In the genomic region with DNA sequence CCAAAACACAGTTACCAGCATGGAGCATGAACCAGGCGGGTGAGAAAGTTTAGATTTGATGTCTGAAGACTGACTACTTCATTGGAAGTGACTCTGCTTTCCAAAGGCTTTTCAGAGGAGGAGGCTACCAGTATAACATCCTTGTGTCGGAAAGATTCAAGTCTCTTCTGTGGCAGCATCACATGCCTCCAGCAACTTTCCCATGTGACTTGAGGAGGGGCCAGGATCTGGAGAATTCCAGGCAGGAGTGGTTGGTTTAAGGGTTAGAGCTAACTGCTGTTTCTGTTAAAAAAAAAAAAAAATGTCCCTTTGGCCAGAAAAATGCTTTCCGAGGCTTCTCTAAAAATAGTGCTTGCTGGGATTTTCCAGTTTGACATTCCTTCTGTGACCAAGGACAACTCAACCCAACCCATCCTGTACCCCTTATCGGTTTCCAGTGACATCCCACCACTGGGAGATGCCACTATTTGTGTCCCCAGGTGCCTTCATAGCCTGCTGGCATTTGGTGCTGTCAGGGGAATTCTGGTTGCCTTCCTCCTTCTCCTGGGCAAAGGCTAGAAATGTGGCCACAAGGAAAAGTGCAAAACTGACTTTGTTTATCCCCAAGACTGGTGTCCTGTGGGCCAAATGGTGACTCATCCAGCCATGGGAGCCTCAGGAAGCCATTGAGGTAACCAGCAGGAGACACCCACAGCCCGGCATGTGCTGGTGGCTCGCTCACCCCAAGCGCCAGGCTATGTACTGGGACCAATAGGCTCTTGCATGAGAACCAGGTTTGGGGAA, we compare ENCODE assay signal across 19 mouse cellular contexts. TPM values are rescaled to one million over a fixed set of nuclear protein-coding genes. Genes with fewer than 3 reads are reported as not detected.
DNase-seq lines count a peak whose midpoint lies in the region; ATAC-seq and TF ChIP-seq lines count a peak whose summit lies in the region.
"Had no signal": no experiment of that assay in that cellular context is flagged by ENCODE, and none has a peak within 500 bp of the region (broad histone marks: within the 10 kb centered on the region; RNA-seq: fewer than 3 reads in every experiment).

No protein-coding gene starts in this region.

- no peak for TF ChIP-seq CTCF in gastrocnemius, adult 2 months (IDR thresholded peaks at IDR 0.05)

- no peak for DNase-seq in gastrocnemius, adult 2 months
- no peak for DNase-seq in gastrocnemius, postnatal 36 days
- peak; percentile 38 to 40 for DNase-seq in heart, adult 9 months (ENCODE audit: low spot score in 2 of 2)
- no peak for DNase-seq in heart, postnatal 25 days (ENCODE audit: low spot score)
- DNase-seq in 3134 (ENCODE audit: extremely low read depth, insufficient read length, low spot score) (peak; percentile 80), NIH3T3 (ENCODE audit: low read depth) (peak; percentile 49)
- DNase-seq: cerebellum, adult 8-10 months; kidney, postnatal 14 days; left cerebral cortex, postnatal 4 days; liver; lung, postnatal 14 days; retina, postnatal 1 day; thymus, postnatal 25 days had no signal

- WGBS in midbrain, embryonic 16.5 days, result 85% methylated on average over 7 of the region's 7 CpGs

- no peak overlapping the region for H3K9ac ChIP-seq in midbrain, embryonic 16.5 days (ENCODE audit: low read depth, low read length)
- H3K9ac ChIP-seq: midbrain, embryonic 13.5 days had no signal

- no peaks in the 10 kb centered on the region for H3K27me3 ChIP-seq in midbrain, embryonic 16.5 days (ENCODE audit: control insufficient read depth, insufficient read depth, low read depth, low read length)
- H3K27me3 ChIP-seq: midbrain, embryonic 13.5 days had no signal

- no peaks in the 10 kb centered on the region for H3K4me1 ChIP-seq in midbrain, embryonic 16.5 days (ENCODE audit: control insufficient read depth, insufficient read depth, low read length)

- H3K4me3 ChIP-seq in gastrocnemius, adult 2 months, result no peak overlapping the region
- H3K4me3 ChIP-seq in midbrain, embryonic 16.5 days (ENCODE audit: low read depth, low read length), result no peak overlapping the region
- H3K4me3 ChIP-seq: midbrain, embryonic 13.5 days had no signal

- no peak for ATAC-seq in erythroblast, adult 5-6 weeks (replicated peaks; ENCODE audit: low FRiP score, poor library complexity, severe bottlenecking)
- no peak for ATAC-seq in midbrain, embryonic 16.5 days
- ATAC-seq: forebrain, embryonic 14.5 days; hindbrain, embryonic 16.5 days; intestine, embryonic 16.5 days; midbrain, embryonic 13.5 days had no signal

- intact Hi-C loops in gastrocnemius, adult 2 months (cut with DNase I), result no loop called here
- intact Hi-C loops in gastrocnemius, postnatal 36 days (cut with DNase I), result no loop called here
- intact Hi-C loops in heart, postnatal 25 days (cut with DNase I), result no loop called here

- no peaks in the 10 kb centered on the region for H3K9me3 ChIP-seq in midbrain, embryonic 16.5 days (replicated peaks; ENCODE audit: control insufficient read depth, low read length, poor library complexity, severe bottlenecking)
- H3K9me3 ChIP-seq: midbrain, embryonic 13.5 days had no signal

- H3K27ac ChIP-seq in gastrocnemius, adult 2 months, result peak overlapping the region; percentile 65
- H3K27ac ChIP-seq in midbrain, embryonic 16.5 days (ENCODE audit: low read length), result no peak overlapping the region
- H3K27ac ChIP-seq: midbrain, embryonic 13.5 days had no signal

- no peaks in the 10 kb centered on the region for H3K36me3 ChIP-seq in midbrain, embryonic 16.5 days (ENCODE audit: control insufficient read depth, insufficient read depth, low read length)
- H3K36me3 ChIP-seq: midbrain, embryonic 13.5 days had no signal

- H3K4me2 ChIP-seq in midbrain, embryonic 16.5 days (ENCODE audit: low read length), result no peak overlapping the region
- H3K4me2 ChIP-seq: midbrain, embryonic 13.5 days had no signal

RNA-seq across cellular contexts. Expression of a gene that starts 12.9 kb away (rescaled TPM):
- total RNA-seq in gastrocnemius, adult 2 months (2021), result 1 to 10 TPM; 3.9 to 5.7 TPM
- total RNA-seq in gastrocnemius, postnatal 36 days (2021), result 1 to 10 TPM; 4.2 to 4.9 TPM
- 10 to 100 TPM; 10.5 to 10.6 TPM for total RNA-seq in heart, postnatal 25 days (2021)
- total RNA-seq in erythroblast, adult 5-6 weeks (2015; ENCODE audit: low replicate concordance), result 0.96 and 1.0 TPM in 2 replicates
- 0.51 and 0.70 TPM in 2 replicates for total RNA-seq in erythroblast, adult 5-6 weeks (2017; ENCODE audit: low replicate concordance)
- polyA plus RNA-seq in midbrain, embryonic 16.5 days (2015; fragmentation: Nextera tagmentation; extraction: Ambion mirVana), result 2.7 TPM in 2 replicates

RNA-seq across cellular contexts. Expression of a gene that starts 34.3 kb away (rescaled TPM):
- total RNA-seq in gastrocnemius, adult 2 months (2021), result 100 to 1,000 TPM in 1 of 2 experiments, 10 to 100 TPM in 1; 99.8 to 100 TPM
- 100 to 1,000 TPM in 1 of 2 experiments, 10 to 100 TPM in 1; 82.6 to 121 TPM for total RNA-seq in gastrocnemius, postnatal 36 days (2021)
- total RNA-seq in heart, postnatal 25 days (2021), result 100 to 1,000 TPM in 1 of 2 experiments, 10 to 100 TPM in 1; 93.5 to 104 TPM
- total RNA-seq in erythroblast, adult 5-6 weeks (2015; ENCODE audit: low replicate concordance), result 22.8 and 30.4 TPM in 2 replicates
- total RNA-seq in erythroblast, adult 5-6 weeks (2017; ENCODE audit: low replicate concordance), result 48.3 and 63.4 TPM in 2 replicates
- polyA plus RNA-seq in midbrain, embryonic 16.5 days (2015; fragmentation: Nextera tagmentation; extraction: Ambion mirVana), result 114 and 136 TPM in 2 replicates

Comparison
In these comparisons a context has a peak if more than half of its experiments do, and no peak if none do; other contexts are left out.
1. DNase-seq: peak in heart, adult 9 months (2 of 2), 3134 (single experiment) and NIH3T3 (single experiment); none in gastrocnemius, adult 2 months (single experiment), gastrocnemius, postnatal 36 days (0 of 2) and heart, postnatal 25 days (single experiment).